Mouse (Mus musculus): ENCODE results near the gene Smarca2. TPM values are rescaled to one million over a fixed set of nuclear protein-coding genes. Genes with fewer than 3 reads are reported as not detected.
"Not testable (repeated sequence)": the region's sequence is repeated elsewhere in the genome, so short reads cannot be mapped to it uniquely, and the experiment has no call there.

The Smarca2 gene
- total and polyA plus RNA-seq, 3 experiments: 30.4 to 83.9 (median 71.3) TPM

DNA sequence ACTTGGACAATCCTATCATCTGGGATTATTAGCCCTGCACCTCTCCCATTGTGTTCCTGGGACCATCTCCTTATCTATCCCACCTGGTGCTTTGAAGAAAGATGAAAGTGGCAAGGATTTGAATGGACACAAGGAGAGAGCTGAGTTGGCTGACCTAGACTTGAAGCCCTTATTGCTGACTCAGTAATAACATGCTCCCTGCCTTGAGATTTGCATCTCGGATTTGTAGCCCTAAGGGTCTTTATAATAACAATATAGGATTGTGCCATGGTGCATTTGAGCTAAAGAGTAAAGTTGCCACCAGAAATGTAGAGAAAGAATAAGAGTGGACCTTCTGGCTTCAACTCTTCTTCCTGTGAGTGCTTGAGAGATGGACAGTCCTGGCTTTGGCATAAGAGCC, 11.4 kb downstream of the Smarca2 start:
- no peak for DNase-seq

DNA sequence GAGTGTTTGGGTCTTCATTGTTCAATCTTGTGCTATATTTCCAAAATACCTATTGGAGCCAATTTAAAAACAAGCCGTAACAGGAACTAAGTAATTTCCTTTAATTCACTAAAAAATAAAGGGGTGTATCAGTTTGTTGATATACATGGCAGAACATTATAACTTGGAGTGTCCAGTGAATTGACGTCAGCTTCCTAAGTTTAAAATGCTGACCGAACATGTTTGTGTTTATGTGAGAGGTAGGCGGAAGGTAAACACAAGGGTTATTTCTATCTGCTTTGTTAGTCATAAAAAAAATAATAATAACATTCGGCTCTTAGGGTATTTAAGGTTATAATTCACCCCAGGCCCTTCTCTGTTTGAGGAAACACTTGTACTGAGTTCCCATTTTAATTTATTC, 12.4 kb downstream of the Smarca2 start:
- no peak for DNase-seq

DNA sequence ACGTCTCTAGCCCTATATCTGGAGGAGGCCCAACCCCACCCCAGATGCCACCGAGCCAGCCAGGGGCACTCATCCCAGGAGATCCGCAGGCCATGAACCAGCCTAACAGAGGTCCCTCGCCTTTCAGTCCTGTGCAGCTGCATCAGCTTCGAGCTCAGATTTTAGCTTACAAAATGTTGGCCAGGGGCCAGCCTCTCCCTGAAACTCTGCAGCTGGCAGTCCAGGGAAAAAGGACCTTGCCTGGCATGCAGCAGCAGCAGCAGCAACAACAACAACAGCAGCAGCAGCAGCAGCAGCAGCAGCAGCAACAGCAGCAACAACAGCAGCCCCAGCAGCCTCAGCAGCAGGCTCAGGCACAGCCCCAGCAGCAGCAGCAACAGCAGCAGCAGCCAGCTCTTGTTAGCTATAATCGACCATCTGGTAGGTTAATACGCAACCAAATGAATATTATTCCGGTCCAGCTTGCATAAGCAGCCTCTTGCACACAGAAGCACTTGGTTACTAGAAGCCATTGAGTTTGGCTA, 25.9 kb downstream of the Smarca2 start:
- peak; percentile 40 for DNase-seq

DNA sequence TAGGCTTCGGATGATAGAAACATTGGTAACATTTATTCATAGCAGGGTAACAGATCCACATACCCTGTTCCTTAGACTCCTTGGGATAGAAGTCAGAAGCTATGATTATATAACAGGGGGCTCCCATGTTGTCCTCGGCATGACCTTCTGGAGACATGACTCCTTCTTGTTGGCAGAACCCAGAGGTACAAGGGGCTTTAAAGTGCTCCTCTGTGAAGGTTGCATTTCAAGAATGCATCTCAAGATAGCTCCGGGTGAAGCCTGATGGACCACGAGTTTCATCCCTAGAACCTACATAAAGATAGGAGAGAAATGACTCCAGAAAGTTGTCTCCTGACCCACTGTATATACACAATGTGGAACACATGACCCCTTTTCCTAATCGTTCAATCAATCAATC, 27.4 kb downstream of the Smarca2 start:
- no peak for DNase-seq

DNA sequence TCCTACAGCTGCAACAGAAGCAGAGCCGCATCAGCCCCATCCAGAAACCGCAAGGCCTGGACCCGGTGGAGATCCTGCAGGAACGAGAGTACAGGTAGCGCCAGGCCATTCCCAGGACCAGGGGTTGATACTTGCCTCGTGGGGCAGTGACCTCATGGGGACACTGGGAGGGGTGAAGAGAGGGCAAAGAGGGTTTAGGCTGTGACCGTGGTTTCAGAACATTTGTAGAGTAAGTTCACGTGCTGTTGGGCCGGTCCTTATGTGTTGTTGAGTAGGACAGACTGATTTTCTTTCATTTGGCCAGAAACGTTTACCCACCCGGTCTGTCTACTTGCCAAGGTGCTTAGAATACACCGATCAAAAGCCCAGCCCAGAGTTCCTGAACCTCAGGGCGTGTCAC, 35.7 kb downstream of the Smarca2 start:
- no peak for DNase-seq

DNA sequence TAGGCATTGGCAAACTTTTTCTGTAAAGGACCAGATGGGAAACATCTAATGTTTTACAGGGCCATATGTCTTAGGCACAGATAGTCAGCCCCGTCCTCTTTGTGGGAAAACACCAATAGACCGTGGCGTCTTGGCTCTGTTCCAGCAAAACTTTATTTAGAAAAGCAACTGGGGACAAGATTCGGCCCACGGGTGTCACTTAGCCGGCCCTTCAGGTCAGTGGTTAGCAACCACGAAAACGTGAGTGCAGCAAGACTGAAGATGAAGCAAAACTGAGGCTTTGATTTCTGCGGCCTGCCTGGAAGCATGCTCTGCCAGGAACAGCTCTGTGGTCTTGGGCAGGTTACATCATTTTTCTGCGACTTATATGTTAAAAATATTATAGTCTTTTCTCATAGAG, 36.4 kb downstream of the Smarca2 start:
- no peak for DNase-seq

DNA sequence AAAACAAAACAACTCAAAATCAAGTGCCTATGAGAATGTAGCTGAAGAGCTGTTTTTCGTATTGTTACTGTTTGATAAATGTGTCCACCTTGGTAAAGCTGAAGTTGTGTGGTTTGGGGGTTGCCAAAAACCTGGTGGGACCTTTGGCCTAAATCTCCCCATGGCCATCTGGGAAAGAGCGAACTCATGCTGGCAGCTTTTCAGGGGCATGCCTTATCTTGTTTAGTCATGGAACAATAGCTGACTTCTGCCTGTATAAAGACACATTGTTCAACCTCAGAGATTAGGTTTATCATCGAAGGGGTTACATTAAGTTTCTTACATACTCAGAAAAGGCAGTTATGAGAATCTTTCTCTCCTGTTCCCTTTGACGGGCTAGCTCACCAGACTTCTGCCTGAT, 38.2 kb downstream of the Smarca2 start:
- peak; percentile 45 for DNase-seq

DNA sequence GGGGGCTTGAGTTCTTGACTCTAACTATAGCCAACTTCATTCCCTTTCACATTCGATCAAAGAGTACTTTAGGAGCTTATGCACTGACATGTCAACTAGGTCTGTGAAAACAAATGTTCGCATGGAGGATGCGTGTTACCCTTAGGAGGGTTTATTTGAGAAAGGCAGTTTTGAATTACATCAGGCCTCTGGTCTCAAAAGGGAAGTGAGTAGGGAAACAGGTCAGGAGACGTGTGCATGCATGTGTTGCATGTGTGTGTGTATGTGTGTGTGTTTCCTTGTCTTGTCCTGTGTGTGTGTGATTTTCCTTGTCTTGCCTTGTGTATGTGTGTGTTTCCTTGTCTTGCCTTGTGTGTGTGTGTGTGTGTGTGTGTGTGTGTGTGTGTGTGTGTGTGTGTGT, 39.1 kb downstream of the Smarca2 start:
- DNase-seq: no peak

DNA sequence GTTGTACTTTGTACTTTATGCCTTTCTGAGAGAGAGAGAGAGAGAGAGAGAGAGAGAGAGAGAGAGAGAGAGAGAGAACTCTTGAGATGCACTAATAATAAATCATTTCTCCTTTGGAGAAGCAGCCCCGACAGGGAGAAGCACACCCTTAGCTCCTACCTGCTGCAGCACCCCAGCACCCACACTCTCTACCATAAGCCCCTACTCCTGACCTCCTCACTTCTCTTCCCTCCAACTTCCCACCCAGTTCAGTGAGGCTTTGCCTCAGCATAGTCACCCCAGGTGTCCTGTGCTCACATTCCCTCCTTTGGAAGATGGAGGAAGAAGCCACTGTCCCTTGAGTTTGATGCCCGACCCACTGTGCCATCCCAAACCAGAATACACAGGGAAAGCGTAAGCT, 40.2 kb downstream of the Smarca2 start:
- no peak for DNase-seq

DNA sequence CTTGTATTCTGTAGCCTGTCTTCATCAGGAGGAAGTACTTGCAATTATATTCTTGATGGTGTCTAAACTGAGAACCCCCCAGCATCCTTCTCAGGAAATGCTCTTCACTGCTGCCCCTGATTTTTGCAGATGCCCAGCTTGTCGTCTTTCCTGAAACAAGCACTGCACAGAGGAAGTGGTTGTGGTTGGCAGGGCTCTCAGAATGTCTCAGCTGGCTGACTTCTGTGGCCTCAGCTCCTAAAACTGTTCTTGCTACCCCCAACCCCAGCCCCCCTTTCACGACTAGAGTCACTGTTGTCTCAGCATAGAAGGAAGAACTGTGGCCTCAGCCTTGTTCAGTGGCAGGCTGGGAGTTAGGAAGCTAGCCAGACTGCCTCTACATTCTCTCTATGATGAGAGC, 41.3 kb downstream of the Smarca2 start:
- no peak for DNase-seq

DNA sequence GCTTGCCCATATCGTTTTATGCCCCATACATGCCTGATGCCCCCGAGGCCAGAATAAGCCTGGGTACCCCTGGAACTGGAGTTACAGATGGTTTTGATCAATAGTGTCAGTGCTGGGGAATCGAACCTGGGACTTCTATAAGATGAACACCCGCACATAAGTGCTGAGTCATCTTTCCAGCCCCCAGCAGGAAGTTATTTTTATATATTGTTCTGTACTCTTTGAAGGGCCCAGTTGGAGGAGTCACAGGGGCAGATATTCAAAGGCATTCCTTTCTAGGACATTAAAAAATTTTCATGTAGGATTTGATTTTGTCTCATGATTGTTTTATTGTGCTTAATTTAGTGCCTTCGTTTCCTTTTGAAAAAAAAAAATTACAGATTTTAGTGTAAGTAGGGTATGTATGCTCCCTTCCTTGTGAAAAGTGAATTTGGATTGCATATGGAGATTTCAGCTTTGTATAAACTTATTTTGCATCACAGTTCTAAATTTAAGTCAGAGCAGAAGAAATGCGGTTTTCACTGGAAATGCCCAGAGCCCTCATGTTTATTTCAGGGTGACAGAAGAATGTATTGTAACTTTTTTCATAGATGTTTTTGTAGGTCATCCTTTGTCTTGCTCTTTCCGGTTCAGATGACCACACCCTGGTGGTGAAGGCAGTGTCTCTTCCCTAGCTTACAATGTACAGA, 45.9 kb downstream of the Smarca2 start:
- no peak for DNase-seq

DNA sequence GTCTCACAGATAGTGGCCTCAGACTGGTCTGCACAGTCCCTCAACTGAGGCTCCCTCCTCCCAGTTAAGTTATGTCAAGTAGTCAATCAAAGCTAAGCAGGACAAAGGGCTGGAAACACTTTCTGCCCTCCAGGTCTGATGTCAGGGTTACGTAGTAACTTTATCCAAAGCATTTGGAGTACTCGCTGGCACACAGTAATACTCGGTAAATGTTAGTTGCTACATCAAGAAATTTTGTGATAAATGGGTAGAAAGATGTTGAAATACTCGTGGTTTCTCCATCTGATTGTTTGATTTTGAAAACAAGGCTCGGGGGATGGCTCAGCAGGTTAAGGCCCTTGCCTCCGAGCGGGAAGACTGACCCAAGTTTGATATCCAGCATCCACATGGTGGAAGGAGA, 53.5 kb downstream of the Smarca2 start:
- peak; percentile 9 for DNase-seq

DNA sequence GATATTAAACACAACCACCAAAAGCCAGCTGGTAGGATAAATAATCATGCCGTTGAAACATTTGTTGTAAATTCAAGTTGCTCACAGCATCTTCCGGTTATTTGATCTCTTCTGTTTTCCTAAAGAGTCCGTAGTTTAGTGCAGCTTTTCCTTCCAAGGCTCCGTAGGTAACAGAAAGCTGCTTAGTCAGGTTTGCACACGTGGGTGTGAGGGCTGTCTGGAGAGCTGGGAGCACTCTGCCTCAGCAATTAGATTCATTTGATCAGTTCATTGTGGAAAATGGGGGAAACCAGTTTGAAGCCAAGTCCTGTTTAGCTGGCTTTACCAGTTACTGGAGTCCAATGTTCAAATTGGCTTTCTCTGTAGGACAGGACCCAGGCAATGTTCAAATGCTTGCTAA, 55.1 kb downstream of the Smarca2 start:
- no peak for DNase-seq

DNA sequence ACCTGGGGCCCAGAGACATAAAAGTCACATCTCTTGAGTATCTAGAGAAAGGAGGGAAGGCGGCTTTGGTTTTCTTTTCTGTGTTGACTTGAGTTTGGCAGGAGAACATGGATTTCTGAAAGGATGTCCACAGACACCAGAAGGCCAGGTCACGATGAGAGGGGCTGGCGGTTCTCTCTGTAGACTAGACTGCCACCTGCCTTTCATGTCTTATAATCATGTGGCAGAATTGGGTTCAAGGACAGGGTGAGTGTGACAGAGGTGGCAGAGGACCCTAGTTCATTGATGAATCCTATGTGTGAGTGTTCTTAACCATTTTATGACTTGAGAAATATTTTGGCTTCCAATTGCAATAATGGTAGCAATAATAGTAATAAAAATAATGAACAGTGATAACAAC, 56.3 kb downstream of the Smarca2 start:
- DNase-seq: no peak

DNA sequence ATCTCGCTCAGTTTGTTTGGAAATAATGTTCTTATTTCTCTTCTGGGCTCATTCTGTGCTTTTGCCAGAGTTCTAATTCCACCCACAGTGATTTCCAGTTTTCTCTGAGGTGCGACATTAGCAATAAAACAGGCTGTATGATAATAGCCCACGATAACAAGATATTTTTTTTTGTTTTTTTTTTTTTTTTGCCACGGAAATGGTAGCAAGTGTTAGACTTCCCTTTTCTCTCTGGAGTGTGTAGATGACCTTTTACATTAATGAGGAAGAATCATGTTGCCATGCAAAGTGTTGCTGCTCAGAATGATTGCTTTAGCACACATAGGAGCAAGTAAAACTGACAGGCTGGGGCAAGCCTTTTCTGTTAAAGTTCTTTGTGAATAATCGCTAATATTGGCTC, 61.5 kb downstream of the Smarca2 start:
- no peak for DNase-seq

DNA sequence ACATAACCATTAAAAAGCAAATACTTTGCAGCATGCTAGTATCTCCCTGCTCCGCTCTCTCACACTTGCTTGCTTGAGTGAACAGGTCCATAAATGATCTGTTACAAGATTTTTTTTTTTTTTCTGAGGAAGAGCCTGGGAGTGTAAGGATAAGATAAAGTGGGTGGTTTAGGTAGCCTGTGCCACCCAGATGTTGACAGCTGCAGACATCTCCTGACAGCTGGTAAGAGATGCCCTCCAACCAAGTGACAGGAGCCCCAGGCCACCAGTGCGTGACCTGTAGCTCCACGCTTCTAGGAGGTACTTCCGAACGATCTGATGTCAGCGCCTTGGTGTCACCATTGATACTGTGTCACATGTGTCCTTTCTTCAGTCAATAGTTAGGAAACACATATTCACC, 65.2 kb downstream of the Smarca2 start:
- DNase-seq: no peak

DNA sequence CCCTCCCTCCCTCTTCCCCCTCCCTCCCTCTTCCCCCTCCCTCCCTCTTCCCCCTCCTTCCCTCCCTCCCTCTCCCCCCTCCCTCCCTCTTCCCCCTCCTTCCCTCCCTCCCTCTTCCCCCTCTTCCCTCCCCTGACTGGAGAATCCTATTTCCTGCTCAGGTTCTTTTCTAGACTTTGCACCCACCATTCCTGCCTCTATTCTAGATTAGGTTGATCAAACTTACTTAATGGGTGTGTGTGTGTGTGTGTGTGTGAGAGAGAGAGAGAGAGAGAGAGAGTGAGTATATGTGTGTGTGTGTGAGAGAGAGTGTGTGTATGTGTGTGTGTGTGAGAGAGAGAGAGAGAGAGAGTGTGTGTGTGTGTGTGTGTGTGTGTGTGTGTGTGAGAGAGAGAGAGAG, 66.6 kb downstream of the Smarca2 start:
- DNase-seq: not testable (repeated sequence)

DNA sequence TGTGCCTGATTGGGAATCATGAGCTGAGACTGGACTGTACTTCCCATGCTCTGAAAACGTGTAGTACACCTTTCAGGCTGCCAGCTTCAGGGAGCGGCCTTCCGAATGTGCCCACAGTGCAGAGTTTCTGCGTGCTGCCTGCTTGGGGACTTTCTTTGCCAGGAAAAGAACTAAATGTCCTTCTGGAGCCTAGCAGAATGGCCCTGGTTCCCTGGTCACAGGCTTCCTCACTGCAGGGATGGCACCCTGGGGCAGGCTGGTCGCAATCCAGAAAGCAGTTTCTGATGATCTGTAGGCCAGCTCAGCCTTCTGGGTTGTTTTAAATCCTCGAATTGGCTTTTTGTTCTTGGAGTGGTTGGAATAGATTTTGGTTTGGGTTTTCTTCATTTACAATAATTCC, 71.1 kb downstream of the Smarca2 start:
- DNase-seq: no peak

DNA sequence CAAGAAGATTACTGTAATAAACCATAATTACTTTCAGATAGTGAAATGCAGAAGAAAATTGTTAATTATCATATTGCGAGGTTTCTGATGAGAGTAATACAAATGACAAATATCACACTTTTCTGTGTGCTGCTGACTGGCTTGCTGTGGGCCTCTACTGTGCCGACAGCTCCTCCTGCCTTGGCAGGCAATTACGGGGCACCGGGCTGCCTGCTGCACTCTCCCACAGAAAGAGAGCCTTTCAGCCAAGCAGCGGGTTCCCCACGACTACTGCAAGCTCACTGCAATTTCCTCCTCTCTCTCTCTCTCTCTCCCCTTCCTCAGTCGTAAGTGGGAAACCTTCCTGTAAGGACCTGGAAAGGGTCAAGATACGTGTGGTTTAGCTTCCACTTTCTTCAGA, 73.7 kb downstream of the Smarca2 start:
- no peak for DNase-seq

DNA sequence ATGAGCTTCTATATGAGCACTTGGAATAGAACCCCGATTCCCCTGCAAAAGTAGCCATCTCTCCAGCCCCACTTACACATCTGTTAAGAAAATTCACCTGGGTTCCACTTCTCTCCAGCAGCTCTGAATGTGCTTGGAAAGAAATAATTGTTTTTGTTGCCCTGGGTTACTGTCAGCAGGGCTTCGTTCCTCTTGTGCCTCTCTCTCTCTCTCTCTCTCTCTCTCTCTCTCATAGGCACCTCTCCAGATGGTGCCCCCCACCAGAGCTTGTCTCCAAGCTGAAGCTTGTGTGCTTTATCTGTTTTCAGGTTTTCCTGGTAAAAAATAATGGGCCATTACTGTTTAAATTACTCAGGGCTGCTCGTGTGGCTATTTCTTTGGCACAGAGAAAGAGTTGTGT, 74.8 kb downstream of the Smarca2 start:
- no peak for DNase-seq

DNA sequence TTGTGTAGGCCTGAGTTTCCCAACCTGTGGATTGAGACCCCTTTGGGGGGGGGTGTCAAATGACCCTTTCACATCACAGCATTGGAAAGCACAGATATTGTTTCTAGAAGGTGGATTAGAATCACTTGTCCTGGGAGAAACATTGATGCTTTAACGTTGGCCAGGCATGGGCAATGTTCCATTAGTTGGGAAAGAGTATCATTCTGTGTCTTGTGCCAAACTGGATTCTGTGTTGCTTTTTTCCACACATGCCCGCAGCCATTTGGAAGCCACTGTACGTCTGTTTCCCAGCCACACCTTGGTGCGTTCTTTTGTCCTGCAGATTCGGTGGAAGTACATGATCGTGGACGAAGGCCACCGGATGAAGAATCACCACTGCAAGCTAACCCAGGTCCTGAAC, 76.7 kb downstream of the Smarca2 start:
- no peak for DNase-seq

DNA sequence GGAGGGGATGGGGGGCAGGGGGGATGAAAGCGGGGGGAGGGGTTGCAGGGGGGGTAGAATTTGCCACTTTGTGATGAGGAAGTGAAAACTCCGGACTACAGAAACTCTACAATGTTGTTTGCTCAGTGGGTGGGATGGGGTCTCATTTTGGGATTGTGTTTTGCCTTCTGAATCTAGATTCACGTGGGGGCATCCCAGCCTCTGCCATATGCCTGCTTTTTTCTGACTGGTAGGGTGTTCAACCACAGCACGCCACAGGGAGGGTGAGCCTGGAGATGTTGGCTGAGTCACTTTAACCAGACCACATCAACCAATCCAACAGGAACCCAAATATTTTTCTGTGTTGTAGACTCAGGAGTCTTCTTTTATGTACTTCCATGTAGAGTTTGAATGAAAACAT, 77.3 kb downstream of the Smarca2 start:
- no peak for DNase-seq

DNA sequence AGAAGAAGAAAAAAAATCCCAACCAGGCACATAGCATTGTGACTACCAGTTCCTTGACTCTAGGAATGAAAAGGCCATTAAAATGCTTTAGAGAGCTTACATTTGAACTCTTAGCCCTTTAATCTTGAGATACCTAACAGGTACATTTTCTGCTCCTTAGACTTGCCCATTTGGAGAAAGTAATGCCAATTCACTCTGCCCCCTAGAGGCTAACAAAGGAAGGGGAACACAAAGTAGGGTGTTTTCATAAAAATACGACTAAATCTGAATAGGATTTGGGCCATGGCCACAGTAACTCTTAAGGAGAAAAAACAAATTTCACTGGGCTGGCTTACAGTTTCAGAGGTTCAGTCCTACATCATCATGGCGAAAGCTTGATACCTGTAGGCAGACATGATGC, 77.9 kb downstream of the Smarca2 start:
- DNase-seq: no peak

DNA sequence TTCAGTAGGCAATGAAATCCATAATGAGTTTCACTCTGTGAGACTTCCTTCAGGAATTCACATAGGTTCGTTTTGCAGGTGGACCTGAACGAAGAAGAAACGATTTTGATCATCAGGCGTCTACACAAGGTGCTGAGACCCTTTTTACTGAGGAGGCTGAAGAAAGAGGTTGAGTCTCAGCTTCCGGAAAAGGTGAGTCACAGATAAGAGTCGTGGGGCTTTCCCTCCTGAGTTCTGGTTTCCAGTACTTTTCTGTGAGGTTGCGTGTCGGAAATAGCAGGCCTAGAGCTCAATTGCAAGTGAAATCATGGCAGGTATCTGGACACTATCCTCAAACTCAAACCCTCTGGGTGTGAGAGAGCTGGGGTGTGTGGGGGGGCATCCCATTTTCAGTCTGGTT, 78.9 kb downstream of the Smarca2 start:
- DNase-seq: no peak

DNA sequence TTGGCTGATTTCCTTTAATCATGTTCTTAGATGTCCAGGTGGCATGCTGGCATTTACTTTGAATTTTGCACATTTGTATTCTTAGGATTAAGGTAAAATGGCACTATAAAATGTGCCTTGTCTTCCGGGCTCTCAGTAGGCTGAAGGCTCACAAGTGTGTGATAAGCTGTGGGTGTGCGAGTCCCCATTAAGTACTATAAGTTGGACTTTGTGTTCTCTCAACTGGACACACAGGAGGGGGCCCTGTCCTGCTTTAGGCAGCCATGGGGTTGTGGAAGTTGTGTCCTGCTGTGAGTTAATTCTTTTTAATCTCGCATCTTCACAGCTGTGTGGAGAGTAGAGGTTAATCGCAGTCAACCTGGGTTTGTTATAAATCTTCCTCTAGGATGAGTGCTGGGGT, 85.7 kb downstream of the Smarca2 start:
- DNase-seq: no peak

Measured in adrenal gland, adult 2 months (tissue).